Mouse (Mus musculus) liver, embryonic 15.5 days (tissue): Measurements from ENCODE around the gene Cdc14b. TPM values are rescaled to one million over a fixed set of nuclear protein-coding genes. Genes with fewer than 3 reads are reported as not detected.

ENCODE experiments used
- ATAC-seq: fragments of 200-750 bp; cut with Nextera tagmentation; 2 replicates; pipeline ENCODE4 v1.8.0; 2017; ENCODE audit warnings: moderate number of reproducible peaks, mild to moderate bottlenecking, moderate library complexity; ENCODE audit not compliant: insufficient read depth
- H3K27ac ChIP-seq: fragments of 300-500 bp; sonication (generic); replicated peaks from 2 replicates; pipeline ENCODE4 v1.5.1; 2015; ENCODE audit warnings: mild to moderate bottlenecking, inconsistent platforms
- H3K27me3 ChIP-seq: fragments of 300-500 bp; sonication (generic); 2 replicates; pipeline ENCODE4 v1.6.1; 2015; ENCODE audit warnings: mild to moderate bottlenecking, inconsistent platforms
- H3K36me3 ChIP-seq: fragments of 300-500 bp; sonication (generic); replicated peaks from 2 replicates; pipeline ENCODE4 v1.6.1; 2015; ENCODE audit warnings: moderate library complexity, mild to moderate bottlenecking, inconsistent platforms
- H3K4me1 ChIP-seq: fragments of 300-500 bp; sonication (generic); replicated peaks from 2 replicates; pipeline ENCODE4 v1.6.1; 2015; ENCODE audit warnings: inconsistent platforms
- H3K4me2 ChIP-seq: fragments of 300-500 bp; sonication (generic); 2 replicates; pipeline ENCODE4 v1.6.1; 2015; ENCODE audit warnings: moderate library complexity, mild to moderate bottlenecking, inconsistent platforms
- H3K4me3 ChIP-seq: fragments of 300-500 bp; sonication (generic); replicated peaks from 2 replicates; pipeline ENCODE4 v1.5.1; 2015; ENCODE audit warnings: mild to moderate bottlenecking, inconsistent platforms
- H3K9ac ChIP-seq: fragments of 300-500 bp; sonication (generic); 2 replicates; pipeline ENCODE4 v1.6.1; 2015; ENCODE audit warnings: moderate library complexity, mild to moderate bottlenecking, inconsistent platforms
- H3K9me3 ChIP-seq: fragments of 300-500 bp; sonication (generic); replicated peaks from 2 replicates; pipeline ENCODE4 v1.6.1; 2016; ENCODE audit warnings: inconsistent platforms
- WGBS: fragments of 180-500 bp; shearing (Covaris S2); methylation state at CpG from one replicate; pipeline ENCODE4 v1.1.7; 2015; ENCODE audit warnings: mixed read lengths; ENCODE audit not compliant: insufficient replicate concordance; 5-methylcytosine and 5-hydroxymethylcytosine counted together
- polyA plus RNA-seq: library from polyadenylated mRNA; unstranded; fragments of >200 nt; fragmentation: Nextera tagmentation; extraction: Ambion mirVana; gene quantifications from 2 replicates; pipeline ENCODE4 v1.2.1, GENCODE M21; 2015

Gene Cdc14b
- polyA plus RNA-seq, 1 experiment from 2014 or later: 8.6 TPM

GRCm38 (mm10) chr13:64235062-64235715, 39.9 kb downstream of the Cdc14b start:
- H3K9ac ChIP-seq: no peak overlapping the region
- 75% methylated on average over 4 of the region's 4 CpGs for WGBS
- no peak overlapping the region for H3K27ac ChIP-seq
- H3K27me3 ChIP-seq: no peaks in the 10 kb centered on the region
- H3K4me2 ChIP-seq: no peak overlapping the region
- peaks cover 28% of the 10 kb centered on the region for H3K4me1 ChIP-seq
- H3K36me3 ChIP-seq: no peaks in the 10 kb centered on the region
- H3K4me3 ChIP-seq: no peak overlapping the region
- ATAC-seq: no peak
- no peaks in the 10 kb centered on the region for H3K9me3 ChIP-seq

GRCm38 (mm10) chr13:64233139-64233538, 42.0 kb downstream of the Cdc14b start:
- no peaks in the 10 kb centered on the region for H3K9me3 ChIP-seq
- ATAC-seq: no peak
- no peaks in the 10 kb centered on the region for H3K36me3 ChIP-seq
- WGBS: 60% methylated on average over 4 of the region's 4 CpGs
- no peak overlapping the region for H3K4me2 ChIP-seq
- H3K9ac ChIP-seq: no peak overlapping the region
- H3K27me3 ChIP-seq: no peaks in the 10 kb centered on the region
- H3K4me1 ChIP-seq: peaks cover 25% of the 10 kb centered on the region
- H3K27ac ChIP-seq: no peak overlapping the region
- H3K4me3 ChIP-seq: no peak overlapping the region

- Histone ChIP-seq H3K36me3 (no peaks in the 10 kb centered on the region), H3K4me1 (no peaks in the 10 kb centered on the region), H3K9ac (no peak overlapping the region), H3K9me3 (no peaks in the 10 kb centered on the region), H3K27ac (no peak overlapping the region), H3K4me2 (no peak overlapping the region), H3K27me3 (no peaks in the 10 kb centered on the region), H3K4me3 (no peak overlapping the region)
- no peak for ATAC-seq
- 68% methylated on average over 4 of the region's 4 CpGs for WGBS
Observed at GRCm38 (mm10) chr13:64226725-64227124, 48.4 kb downstream of the Cdc14b start.

- H3K9ac ChIP-seq: no peak overlapping the region
- no peak overlapping the region for H3K4me3 ChIP-seq
- H3K4me2 ChIP-seq: no peak overlapping the region
- H3K27ac ChIP-seq: no peak overlapping the region
- 69% methylated on average over 3 of the region's 3 CpGs for WGBS
- H3K4me1 ChIP-seq: no peaks in the 10 kb centered on the region
- H3K9me3 ChIP-seq: no peaks in the 10 kb centered on the region
- no peaks in the 10 kb centered on the region for H3K27me3 ChIP-seq
- H3K36me3 ChIP-seq: no peaks in the 10 kb centered on the region
- ATAC-seq: no peak
Observed at GRCm38 (mm10) chr13:64225738-64226137, 49.4 kb downstream of the Cdc14b start.

GRCm38 (mm10) chr13:64214891-64215290, 60.2 kb downstream of the Cdc14b start:
- Histone ChIP-seq H3K27me3 (no peaks in the 10 kb centered on the region), H3K9ac (no peak overlapping the region), H3K9me3 (no peaks in the 10 kb centered on the region), H3K27ac (no peak overlapping the region), H3K4me2 (no peak overlapping the region), H3K36me3 (no peaks in the 10 kb centered on the region), H3K4me1 (no peaks in the 10 kb centered on the region), H3K4me3 (no peak overlapping the region)
- ATAC-seq: no peak
- WGBS: 71% methylated on average over 5 of the region's 5 CpGs

GRCm38 (mm10) chr13:64211995-64212603, 63.0 kb downstream of the Cdc14b start:
- Histone ChIP-seq H3K4me3 (no peak overlapping the region), H3K27ac (no peak overlapping the region), H3K9ac (no peak overlapping the region), H3K9me3 (no peaks in the 10 kb centered on the region), H3K4me1 (no peaks in the 10 kb centered on the region), H3K36me3 (0 out of 2 replicates have a peak, but pooled peaks cover 3% of the 10 kb centered on the region), H3K27me3 (no peaks in the 10 kb centered on the region), H3K4me2 (no peak overlapping the region)
- 59% methylated on average over 5 of the region's 5 CpGs for WGBS
- ATAC-seq: no peak

GRCm38 (mm10) chr13:64208146-64208545, 66.9 kb downstream of the Cdc14b start:
- WGBS: 74% methylated on average over 6 of the region's 6 CpGs
- Histone ChIP-seq H3K36me3 (0 out of 2 replicates have a peak, but pooled peaks cover 3% of the 10 kb centered on the region), H3K9me3 (no peaks in the 10 kb centered on the region), H3K4me2 (no peak overlapping the region), H3K27me3 (no peaks in the 10 kb centered on the region), H3K4me3 (no peak overlapping the region), H3K27ac (no peak overlapping the region), H3K4me1 (0 out of 2 replicates have a peak, but pooled peaks cover 2% of the 10 kb centered on the region), H3K9ac (no peak overlapping the region)
- ATAC-seq: no peak

- Histone ChIP-seq H3K4me1 (0 out of 2 replicates have a peak, but pooled peaks cover 2% of the 10 kb centered on the region), H3K9me3 (no peaks in the 10 kb centered on the region), H3K27ac (no peak overlapping the region), H3K4me2 (no peak overlapping the region), H3K4me3 (no peak overlapping the region), H3K36me3 (0 out of 2 replicates have a peak, but pooled peaks cover 3% of the 10 kb centered on the region), H3K27me3 (no peaks in the 10 kb centered on the region), H3K9ac (no peak overlapping the region)
- no peak for ATAC-seq
- 32% methylated on average over 2 of the region's 2 CpGs for WGBS
Observed at GRCm38 (mm10) chr13:64205186-64205585, 69.9 kb downstream of the Cdc14b start.

- no peak overlapping the region for H3K27ac ChIP-seq
- no peaks in the 10 kb centered on the region for H3K27me3 ChIP-seq
- 48% methylated on average over 2 of the region's 2 CpGs for WGBS
- no peak overlapping the region for H3K9ac ChIP-seq
- ATAC-seq: no peak
- H3K36me3 ChIP-seq: 0 out of 2 replicates have a peak, but pooled peaks cover 3% of the 10 kb centered on the region
- 0 out of 2 replicates have a peak, but pooled peaks cover 2% of the 10 kb centered on the region for H3K4me1 ChIP-seq
- no peak overlapping the region for H3K4me2 ChIP-seq
- no peak overlapping the region for H3K4me3 ChIP-seq
- no peaks in the 10 kb centered on the region for H3K9me3 ChIP-seq
Observed at GRCm38 (mm10) chr13:64204726-64205125, 70.4 kb downstream of the Cdc14b start.

- H3K4me2 ChIP-seq: no peak overlapping the region
- 52% methylated on average over 4 of the region's 4 CpGs for WGBS
- no peak overlapping the region for H3K4me3 ChIP-seq
- no peak overlapping the region for H3K9ac ChIP-seq
- H3K27ac ChIP-seq: no peak overlapping the region
- 0 out of 2 replicates have a peak, but pooled peaks cover 2% of the 10 kb centered on the region for H3K4me1 ChIP-seq
- no peaks in the 10 kb centered on the region for H3K9me3 ChIP-seq
- no peaks in the 10 kb centered on the region for H3K36me3 ChIP-seq
- no peaks in the 10 kb centered on the region for H3K27me3 ChIP-seq
- ATAC-seq: no peak
Observed at GRCm38 (mm10) chr13:64200911-64201310, 74.2 kb downstream of the Cdc14b start.

- Histone ChIP-seq H3K27me3 (no peaks in the 10 kb centered on the region), H3K9me3 (no peaks in the 10 kb centered on the region), H3K4me2 (no peak overlapping the region), H3K9ac (no peak overlapping the region), H3K4me1 (no peaks in the 10 kb centered on the region), H3K36me3 (no peaks in the 10 kb centered on the region), H3K27ac (no peak overlapping the region), H3K4me3 (no peak overlapping the region)
- WGBS: 64% methylated on average over 4 of the region's 4 CpGs
- no peak for ATAC-seq
Observed at GRCm38 (mm10) chr13:64198310-64198709, 76.8 kb downstream of the Cdc14b start.
